Comparison of ENCODE assay signal across 31 mouse cellular contexts in the genomic region with DNA sequence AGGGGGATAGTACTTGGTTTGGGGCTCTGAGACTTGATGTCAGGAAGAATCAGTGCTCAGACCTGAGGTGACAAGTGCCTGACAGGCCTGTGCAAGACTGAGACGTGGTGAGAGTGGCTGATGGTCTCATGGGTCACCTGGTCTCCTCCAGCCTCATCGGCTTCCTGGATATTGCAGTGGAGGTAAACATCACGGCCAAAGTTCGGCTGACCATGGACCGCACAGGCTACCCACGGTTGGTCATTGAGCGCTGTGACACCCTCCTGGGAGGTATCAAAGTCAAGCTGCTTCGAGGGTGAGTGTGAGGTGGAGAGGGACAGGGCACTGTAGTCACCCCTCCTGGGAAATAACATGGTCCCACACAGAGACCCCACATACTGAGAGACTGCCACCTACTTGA. TPM values are rescaled to one million over a fixed set of nuclear protein-coding genes. Genes with fewer than 3 reads are reported as not detected.
"Had no signal": no experiment of that assay in that cellular context is flagged by ENCODE, and none has a peak within 500 bp of the region (broad histone marks: within the 10 kb centered on the region; RNA-seq: fewer than 3 reads in every experiment).

No protein-coding gene starts in this region.

- ATAC-seq: forebrain, embryonic 16.5 days; hindbrain, postnatal 0 days; intestine, embryonic 16.5 days had no signal

- H3K9me3 ChIP-seq: heart, embryonic 10.5 days; heart, embryonic 12.5 days; hindbrain, embryonic 10.5 days; hindbrain, embryonic 12.5 days; kidney, embryonic 15.5 days; limb, embryonic 13.5 days had no signal

- H3K9ac ChIP-seq: heart, embryonic 12.5 days; hindbrain, embryonic 12.5 days; hindbrain, embryonic 14.5 days; kidney, embryonic 15.5 days; limb, embryonic 13.5 days had no signal

- H3K4me1 ChIP-seq: heart, embryonic 10.5 days; heart, embryonic 12.5 days; hindbrain, embryonic 12.5 days; kidney, embryonic 15.5 days; limb, embryonic 13.5 days had no signal

- H3K4me3 ChIP-seq: gastrocnemius, adult 2 months; heart, embryonic 10.5 days; heart, embryonic 12.5 days; hindbrain, embryonic 10.5 days; hindbrain, embryonic 12.5 days; kidney, embryonic 15.5 days; layer of hippocampus, adult 2 months; limb, embryonic 13.5 days had no signal

- H3K27me3 ChIP-seq: hindbrain, embryonic 12.5 days; kidney, embryonic 15.5 days; limb, embryonic 13.5 days had no signal

- H3K36me3 ChIP-seq: heart, embryonic 10.5 days; heart, embryonic 12.5 days; hindbrain, embryonic 10.5 days; hindbrain, embryonic 12.5 days; kidney, embryonic 15.5 days; limb, embryonic 13.5 days had no signal

- H3K4me2 ChIP-seq: heart, embryonic 12.5 days; hindbrain, embryonic 12.5 days; hindbrain, embryonic 14.5 days; kidney, embryonic 15.5 days; limb, embryonic 13.5 days had no signal

- H3K27ac ChIP-seq: gastrocnemius, adult 2 months; heart, embryonic 10.5 days; hindbrain, embryonic 10.5 days; hindbrain, embryonic 12.5 days; hindbrain, embryonic 14.5 days; hindbrain, postnatal 0 days; kidney, embryonic 15.5 days; kidney, postnatal 0 days; layer of hippocampus, adult 2 months; limb, embryonic 13.5 days had no signal

- DNase-seq: gastrocnemius, adult 2 months; gastrocnemius, postnatal 10 days; gastrocnemius, postnatal 25 days; heart, adult 18-20 months; heart, postnatal 10 days; heart, postnatal 4 days; kidney, adult 11 months; kidney, adult 2 months; kidney, adult 9 months; kidney, postnatal 14 days; kidney, postnatal 4 days; layer of hippocampus, adult 9-11 months; layer of hippocampus, postnatal 36 days; left cerebral cortex, postnatal 4 days had no signal

RNA-seq across cellular contexts. Expression of gene Bpifb4, which starts 6.6 kb away (rescaled TPM):
- polyA plus RNA-seq: forebrain, embryonic 16.5 days; heart, embryonic 10.5 days; heart, embryonic 12.5 days; heart, embryonic 14.5 days; heart, embryonic 16.5 days; hindbrain, embryonic 10.5 days; hindbrain, embryonic 12.5 days; hindbrain, embryonic 14.5 days; intestine, embryonic 14.5 days; intestine, embryonic 16.5 days; kidney, adult 2 months; kidney, embryonic 15.5 days; kidney, postnatal 0 days; limb, embryonic 11.5 days; limb, embryonic 13.5 days had no signal

RNA-seq across cellular contexts. Expression of gene Bpifb3, which starts 26.5 kb away (rescaled TPM):
- polyA plus RNA-seq: forebrain, embryonic 16.5 days; heart, embryonic 10.5 days; heart, embryonic 12.5 days; heart, embryonic 14.5 days; heart, embryonic 16.5 days; hindbrain, embryonic 10.5 days; hindbrain, embryonic 12.5 days; hindbrain, embryonic 14.5 days; hindbrain, postnatal 0 days; intestine, embryonic 14.5 days; intestine, embryonic 16.5 days; kidney, adult 2 months; kidney, embryonic 15.5 days; kidney, postnatal 0 days; limb, embryonic 11.5 days; limb, embryonic 13.5 days had no signal

RNA-seq across cellular contexts. Expression of gene Bpifa6, which starts 30.2 kb away (rescaled TPM):
- polyA plus RNA-seq: forebrain, embryonic 16.5 days; frontal cortex, adult 2 months; heart, embryonic 10.5 days; heart, embryonic 12.5 days; heart, embryonic 14.5 days; heart, embryonic 16.5 days; hindbrain, embryonic 10.5 days; hindbrain, embryonic 12.5 days; hindbrain, embryonic 14.5 days; hindbrain, postnatal 0 days; intestine, embryonic 14.5 days; intestine, embryonic 16.5 days; kidney, adult 2 months; kidney, embryonic 15.5 days; kidney, postnatal 0 days; limb, embryonic 11.5 days; limb, embryonic 13.5 days had no signal

RNA-seq across cellular contexts. Expression of gene Bpifb6, which starts 44.4 kb away (rescaled TPM):
- polyA plus RNA-seq: forebrain, embryonic 16.5 days; heart, embryonic 10.5 days; heart, embryonic 12.5 days; heart, embryonic 14.5 days; heart, embryonic 16.5 days; hindbrain, embryonic 10.5 days; hindbrain, embryonic 12.5 days; hindbrain, embryonic 14.5 days; intestine, embryonic 14.5 days; intestine, embryonic 16.5 days; kidney, embryonic 15.5 days; kidney, postnatal 0 days; limb, embryonic 11.5 days; limb, embryonic 13.5 days had no signal
